Mouse (Mus musculus): ENCODE measurements around the gene Zbtb11. TPM values are rescaled to one million over a fixed set of nuclear protein-coding genes. Genes with fewer than 3 reads are reported as not detected.
"Not testable (repeated sequence)": the region's sequence is repeated elsewhere in the genome, so short reads cannot be mapped to it uniquely, and the experiment has no call there.

The Zbtb11 gene
- total RNA-seq, 4 experiments from 2014 or later: 9.6 to 15.0 (median 10.2) TPM

- peak; percentile 85 to 90 for DNase-seq (ENCODE audit: low spot score in 2 of 2)
Measured at GRCm38 (mm10) chr16:56037138-56038010, 63.7 kb downstream of the Zbtb11 start, which contains the start of gene Trmt10c. Trmt10c (minus strand) TSS chr16:56037819.

DNA sequence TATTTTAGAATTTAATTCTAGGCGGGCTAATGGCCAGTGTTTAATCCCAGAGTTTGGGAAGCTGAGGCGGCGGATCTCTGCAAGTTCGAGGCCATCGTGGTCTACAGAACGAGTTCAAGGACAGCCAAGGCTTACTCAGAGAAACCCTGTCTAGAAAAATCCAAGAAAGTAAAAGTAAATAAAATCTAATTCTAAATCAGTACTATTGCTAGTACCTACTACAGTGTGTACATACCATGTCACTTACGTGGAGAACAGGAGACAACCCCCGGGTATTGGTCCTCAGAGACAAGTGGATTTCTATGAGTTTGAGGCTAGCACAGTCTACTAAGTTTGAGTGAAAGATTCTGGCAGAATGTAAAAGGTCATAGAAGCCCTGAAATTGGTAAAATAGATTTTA lies 64.4 kb downstream of the Zbtb11 start:
- no peak for DNase-seq (ENCODE audit: low spot score in 2 of 2)

DNA sequence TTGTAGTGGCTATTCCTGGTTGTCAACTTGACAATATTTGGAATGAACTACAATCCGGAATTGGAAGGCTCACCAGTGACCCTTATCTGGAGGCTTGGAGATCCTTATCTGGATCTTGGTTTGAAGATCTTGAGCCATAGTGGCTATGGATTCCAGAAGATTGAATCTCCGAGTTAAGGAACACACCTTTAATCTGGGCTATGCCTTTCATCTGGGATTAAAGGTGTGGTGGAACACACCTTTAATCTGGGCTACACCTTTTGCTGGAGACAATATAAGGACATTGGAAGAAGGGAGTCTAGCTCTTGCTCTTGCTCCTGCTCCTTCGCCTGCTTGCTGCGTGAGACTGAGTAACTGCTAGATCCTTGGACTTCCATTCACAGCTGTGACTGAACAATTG lies 74.4 kb downstream of the Zbtb11 start, which contains the start of gene Senp7:
TSS of gene Senp7 (plus strand) at position 301 of the 400 bp plus-strand sequence.
- not testable (repeated sequence) for DNase-seq (ENCODE audit: low spot score in 2 of 2)

GRCm38 (mm10) chr16:56055911-56056310 lies 82.2 kb downstream of the Zbtb11 start:
- no peak for DNase-seq (ENCODE audit: low spot score in 2 of 2)

DNA sequence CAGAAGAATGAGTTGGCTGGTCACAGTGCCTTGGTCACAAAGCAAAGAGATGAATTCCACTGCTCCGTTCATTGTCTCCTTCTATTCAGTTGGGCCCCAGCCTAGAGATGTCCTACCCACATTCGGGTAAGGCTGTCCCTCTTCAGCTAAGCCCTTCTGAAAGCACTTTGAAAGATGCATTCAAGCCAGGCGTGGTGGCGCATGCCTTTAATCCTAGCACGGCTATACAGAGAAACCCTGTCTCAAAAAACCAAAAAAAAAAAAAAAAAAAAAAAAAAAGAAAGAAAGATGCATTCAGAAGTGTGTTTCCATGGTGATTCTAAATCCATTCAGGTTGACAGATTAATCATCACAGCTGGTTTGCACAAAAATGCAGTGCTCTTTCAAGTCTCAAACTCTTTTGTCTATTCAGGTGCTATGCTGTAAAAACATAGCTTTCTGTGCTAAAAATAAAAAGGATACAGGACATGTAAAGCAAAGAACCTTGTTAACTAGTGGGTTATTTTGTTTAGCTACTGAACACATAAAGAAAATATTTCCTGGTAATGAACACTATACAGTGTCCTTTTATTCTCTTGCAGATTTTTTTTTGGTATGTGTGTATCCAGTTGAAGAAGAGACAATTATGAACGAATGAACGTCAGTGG lies 83.4 kb downstream of the Zbtb11 start:
- DNase-seq (ENCODE audit: low spot score in 2 of 2): no peak

DNA sequence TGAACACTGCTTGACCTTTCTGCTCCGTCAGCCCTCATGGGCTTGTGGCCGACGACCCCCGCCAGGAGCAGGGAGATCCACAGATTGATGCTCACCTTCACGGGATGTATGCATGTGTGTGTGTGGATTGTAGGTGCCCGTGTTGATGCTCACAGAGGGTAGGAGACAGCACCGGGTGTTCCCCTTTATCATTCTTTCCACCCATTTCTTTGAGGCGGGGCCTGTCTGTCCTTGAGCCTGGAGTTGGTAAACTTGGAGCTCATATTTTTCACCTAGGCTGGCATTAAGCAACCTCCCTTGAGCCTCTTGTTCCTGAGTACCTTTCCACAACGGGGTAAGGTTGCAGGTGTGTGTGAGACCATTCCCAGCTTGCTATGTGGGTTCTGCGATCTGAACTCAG lies 84.5 kb downstream of the Zbtb11 start:
- no peak for DNase-seq (ENCODE audit: low spot score in 2 of 2)

Other genes with a start within 250 kb of the Zbtb11 start
- 1 to 10 TPM in 2 of 4 experiments, under 1 TPM in 2; 0.61 to 1.1 (median 0.93) TPM for gene Nfkbiz, start 135.0 kb upstream of the Zbtb11 start, total RNA-seq (2022)
- gene Nxpe3, start 78.6 kb upstream of the Zbtb11 start, total RNA-seq (2022): under 1 TPM; 0.27 to 0.70 (median 0.38) TPM
- 1 to 10 TPM; 4.3 to 7.2 (median 5.5) TPM for gene Cep97, start 39.0 kb upstream of the Zbtb11 start, total RNA-seq (2022)
- gene Rpl24, start 7.6 kb upstream of the Zbtb11 start, total RNA-seq (2022): 100 to 1,000 TPM; 479 to 689 (median 565) TPM
- gene Pcnp, start 55.9 kb downstream of the Zbtb11 start, total RNA-seq (2022): 10 to 100 TPM; 54.8 to 66.4 (median 63.5) TPM
- gene Trmt10c, start 63.9 kb downstream of the Zbtb11 start, total RNA-seq (2022): 1 to 10 TPM; 8.0 to 8.9 (median 8.4) TPM
- 10 to 100 TPM in 1 of 4 experiments, 1 to 10 TPM in 3; 8.3 to 10.5 (median 9.3) TPM for gene Senp7, start 74.5 kb downstream of the Zbtb11 start, total RNA-seq (2022)
- not detected for gene Impg2, start 230.4 kb downstream of the Zbtb11 start, total RNA-seq (2022)